Mouse (Mus musculus) cerebellum, adult 9-11 months (tissue): ENCODE measurements at regions not wholly inside any gene's neighbourhood (a gene's known extent, or its start where the extent isn't known, plus 50 kb on each side); places are given as distances from the start of the nearest gene placed in this dataset.
A peak's percentile ranks its signal among the peaks of the same experiment; 100 is the strongest.

Experiments used
- DNase-seq: peaks from one replicate; pipeline ENCODE4 v3.0.0; 2022

DNA sequence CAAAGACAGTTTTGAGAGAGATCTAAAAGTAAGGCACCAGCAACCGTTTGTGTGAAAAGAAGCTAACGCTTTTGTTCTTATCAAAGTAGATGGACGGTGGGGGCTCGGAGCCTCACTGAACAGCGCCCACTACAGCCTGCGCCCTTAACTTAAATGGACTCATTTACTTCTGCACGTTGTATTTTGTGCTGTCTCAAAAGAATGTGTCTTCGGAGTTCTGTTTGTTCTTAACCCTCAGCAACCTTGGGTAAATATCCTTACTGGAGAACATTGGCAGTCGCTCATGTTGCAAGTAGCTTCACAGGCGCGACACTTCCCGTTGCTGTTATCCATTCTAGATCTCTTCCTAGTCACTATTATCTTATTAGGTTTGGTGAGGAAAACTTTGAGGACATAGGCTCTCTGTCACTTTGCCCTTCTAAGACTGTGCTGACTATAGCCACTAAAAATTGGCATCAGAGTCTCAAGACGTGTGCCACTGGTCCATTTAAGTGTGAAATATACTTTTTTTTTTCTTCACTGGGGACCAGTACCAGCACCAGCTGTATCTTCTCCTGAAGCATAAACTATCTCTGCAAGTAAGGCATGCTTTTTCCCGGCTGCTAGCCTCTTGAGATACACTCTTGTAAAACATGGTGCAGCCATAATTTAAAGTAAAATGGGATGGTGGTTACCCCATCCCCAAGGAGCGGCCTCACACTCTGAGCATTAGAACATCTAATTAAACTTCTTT lies 507.0 kb upstream of the Kif2a start:
- no peak for DNase-seq

DNA sequence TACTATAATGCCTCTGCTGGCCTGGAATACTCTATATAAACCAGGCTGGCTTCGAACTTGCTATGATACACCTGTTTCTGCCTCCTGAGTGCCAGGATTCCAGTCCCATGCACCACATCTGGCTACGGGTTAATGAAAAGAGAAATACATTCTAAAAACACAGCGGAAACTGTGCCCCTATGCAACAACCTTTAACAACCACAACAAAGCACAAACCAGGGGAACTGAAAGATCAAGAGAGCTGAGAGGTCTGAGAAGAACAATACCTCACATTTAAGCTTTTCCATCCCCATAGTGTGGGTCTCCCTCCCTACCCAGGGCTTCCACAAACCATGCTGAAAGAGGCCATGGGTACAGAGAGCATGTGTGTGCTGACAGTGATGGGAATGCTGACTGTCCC lies 501.0 kb upstream of the Kif2a start:
- no peak for DNase-seq

DNA sequence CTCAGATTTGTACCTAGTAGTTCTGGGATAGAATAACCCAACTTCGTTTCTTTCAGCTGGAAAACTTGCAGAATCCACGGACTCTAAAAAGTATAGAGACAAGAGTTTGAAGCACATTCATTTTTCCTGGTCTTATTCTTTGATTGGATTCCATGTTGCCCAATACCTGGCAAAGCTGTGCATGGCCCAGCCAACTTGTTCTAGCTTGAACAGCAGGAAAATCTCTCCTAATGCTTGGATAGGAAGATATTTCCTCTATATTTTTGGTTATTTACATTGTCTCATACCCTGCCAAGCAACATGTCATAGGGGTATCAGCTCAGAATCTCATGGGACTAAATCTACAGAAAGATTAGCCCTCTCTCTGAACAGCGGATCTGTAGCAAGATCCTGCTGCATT lies 492.3 kb upstream of the Kif2a start:
- DNase-seq = no peak

DNA sequence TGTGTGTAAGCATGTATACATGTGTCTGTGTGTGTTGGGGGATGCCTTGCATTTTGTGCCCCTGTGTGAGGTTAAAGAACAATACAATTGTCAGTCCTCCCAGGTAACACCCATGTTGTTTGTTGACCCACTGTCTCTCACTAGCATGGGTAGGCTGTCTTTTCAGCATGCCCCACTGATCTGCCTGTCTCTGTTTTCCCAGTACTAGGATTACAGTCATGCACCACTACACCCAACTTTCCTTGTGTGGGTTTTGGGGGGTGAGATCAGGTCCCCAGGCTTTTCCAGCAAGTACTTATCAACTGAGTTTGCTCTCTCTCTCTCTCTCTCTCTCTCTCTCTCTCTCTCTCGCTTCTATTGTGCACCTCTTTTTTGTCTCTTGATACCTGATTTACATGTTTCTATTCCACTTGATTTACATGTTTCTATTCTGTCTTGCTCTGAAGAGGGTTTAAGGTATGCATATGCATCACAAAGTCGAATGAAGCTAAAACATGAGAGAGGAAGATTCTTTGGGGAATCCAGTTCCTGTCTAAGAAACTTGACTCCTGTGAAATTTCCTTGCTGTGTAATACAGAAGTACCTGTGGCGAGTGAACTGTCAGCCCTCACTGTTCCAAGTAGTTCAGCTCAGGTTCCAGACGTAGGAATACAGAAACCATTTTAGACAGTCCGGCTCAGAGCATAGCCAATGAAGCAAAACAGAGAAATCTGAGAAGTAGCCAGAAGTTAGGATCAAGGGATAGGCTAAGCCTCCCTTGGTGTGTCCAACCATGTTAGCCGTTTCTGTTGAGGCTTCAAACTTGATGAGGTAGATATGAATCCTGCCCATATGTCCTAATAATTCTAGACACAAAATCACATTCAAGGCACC lies 491.6 kb upstream of the Kif2a start:
- no peak for DNase-seq

DNA sequence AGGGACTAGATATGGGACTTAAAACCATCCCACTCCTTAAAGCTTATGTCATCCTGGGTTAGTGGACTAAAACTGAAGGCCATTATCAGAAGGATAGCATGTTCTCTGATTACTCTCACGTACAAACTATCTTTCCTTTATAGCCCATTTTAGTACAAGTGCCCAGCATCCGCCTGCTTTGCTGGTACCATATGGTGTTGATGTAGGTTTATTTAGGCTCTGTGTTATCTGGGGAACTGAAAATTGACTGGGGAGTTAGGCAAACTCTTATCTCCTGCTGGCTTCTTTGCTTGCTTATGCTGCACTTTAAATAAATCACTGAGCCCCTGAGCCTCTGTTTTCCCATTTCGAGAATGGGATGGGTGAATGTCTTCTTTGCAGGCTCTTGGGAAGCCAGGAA lies 485.4 kb upstream of the Kif2a start:
- no peak for DNase-seq

DNA sequence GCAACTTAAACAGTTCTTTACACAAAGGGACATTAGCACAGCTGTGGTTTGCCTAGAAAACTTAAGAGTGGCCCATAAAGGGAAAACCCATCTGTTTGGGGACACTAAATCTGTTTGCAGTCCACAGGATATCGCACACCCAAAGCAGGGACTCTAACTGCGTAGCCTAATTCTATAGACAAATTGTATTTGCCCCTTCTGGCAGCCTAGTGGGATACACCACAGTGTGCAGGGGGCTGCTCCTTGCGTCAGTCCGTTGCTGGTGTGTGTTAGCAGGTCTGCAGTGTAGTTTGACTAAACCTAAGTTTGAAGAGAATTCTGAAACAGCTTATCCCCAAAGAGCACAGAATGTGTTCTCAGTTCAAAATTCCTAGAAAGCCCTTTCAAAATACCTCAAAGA lies 484.9 kb upstream of the Kif2a start:
- DNase-seq = no peak

DNA sequence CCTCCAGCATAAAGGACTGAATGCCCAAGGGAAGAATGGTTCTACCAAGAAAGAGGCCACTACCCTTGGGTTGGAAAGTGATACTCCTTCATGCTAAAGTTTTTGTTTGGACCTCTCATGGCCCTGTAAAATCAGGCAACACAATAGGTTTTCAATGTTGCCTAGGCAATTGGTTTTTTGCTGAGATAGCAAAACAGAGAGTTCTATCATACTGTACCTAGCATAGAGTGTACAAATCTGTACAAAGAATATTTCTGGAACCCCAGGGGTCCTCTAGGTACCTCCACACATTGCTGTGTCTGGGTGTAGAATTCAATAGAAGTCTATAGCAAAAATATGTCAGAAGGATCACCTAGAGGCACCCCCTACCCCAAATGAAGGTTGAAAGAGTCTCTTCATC lies 483.4 kb upstream of the Kif2a start:
- no peak for DNase-seq

DNA sequence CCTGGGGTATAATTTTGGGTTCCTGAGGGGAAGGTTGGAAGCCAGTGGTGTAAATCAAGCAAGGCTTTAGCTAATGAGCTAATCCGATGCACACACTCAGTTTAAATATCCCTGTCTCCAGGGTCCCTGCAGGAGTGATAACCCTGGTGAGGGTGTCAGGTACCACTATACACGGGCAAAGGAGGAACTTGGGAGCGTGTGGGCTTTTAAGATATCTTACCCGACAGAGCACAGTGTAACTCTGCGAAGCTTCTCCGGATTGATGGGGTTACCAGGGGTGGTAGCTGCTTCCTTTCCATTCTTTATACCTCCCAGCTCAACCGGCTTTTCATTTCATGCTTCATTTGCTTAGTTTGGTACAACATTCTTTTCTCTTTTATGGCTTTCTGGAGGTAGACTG lies 480.3 kb upstream of the Kif2a start:
- DNase-seq = no peak

DNA sequence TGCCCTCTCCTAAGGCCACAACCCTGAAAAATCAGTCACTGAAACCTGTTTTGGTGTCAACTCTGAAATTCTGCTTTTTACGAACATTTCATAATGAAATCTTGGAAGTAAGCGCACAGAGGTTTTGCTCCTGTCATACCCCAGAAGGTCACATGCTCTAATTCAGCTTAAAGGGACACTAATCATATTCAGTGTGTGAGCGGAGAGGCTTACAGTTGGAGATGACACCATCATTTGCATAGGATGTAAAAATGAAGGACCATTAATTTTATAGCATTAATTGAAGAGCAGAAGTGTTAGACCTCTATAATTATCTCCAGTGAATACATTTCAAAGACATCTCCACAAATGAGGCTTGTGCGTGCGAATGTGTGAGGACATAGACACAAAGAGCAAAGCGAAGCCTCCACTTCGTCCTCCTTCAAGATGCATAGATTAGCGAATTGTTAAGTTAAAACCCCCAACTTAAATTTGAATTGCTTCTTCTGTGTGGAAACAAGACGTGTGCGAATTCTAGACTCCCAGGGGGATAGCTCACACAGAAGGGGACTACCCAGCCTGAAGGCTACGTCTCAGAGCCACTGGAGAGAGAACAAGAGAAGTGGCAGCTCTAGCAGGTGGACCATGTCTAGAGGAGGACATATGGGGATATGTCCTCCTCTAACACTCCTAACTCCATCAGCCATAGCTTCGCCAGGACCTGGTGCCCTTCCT lies 479.0 kb upstream of the Kif2a start:
- DNase-seq = no peak

DNA sequence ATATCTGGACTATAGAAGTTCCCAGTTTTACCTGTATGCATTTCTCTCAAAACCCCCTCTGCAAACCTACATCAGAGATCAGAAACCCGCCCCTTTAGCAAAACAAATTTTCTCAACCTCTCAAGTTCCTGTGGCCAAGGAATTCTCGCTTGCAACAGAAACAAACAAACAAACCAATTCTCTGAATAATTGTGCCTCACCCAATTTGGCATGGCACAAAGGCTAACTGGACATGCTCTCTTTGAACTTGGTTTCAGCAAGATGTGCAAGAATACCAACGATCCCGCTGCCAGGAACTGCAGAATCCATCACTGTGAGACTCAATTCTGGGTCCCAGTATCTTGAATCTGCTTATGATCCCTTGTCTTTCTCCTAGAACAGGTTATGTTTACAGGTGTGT lies 477.4 kb upstream of the Kif2a start:
- no peak for DNase-seq

DNA sequence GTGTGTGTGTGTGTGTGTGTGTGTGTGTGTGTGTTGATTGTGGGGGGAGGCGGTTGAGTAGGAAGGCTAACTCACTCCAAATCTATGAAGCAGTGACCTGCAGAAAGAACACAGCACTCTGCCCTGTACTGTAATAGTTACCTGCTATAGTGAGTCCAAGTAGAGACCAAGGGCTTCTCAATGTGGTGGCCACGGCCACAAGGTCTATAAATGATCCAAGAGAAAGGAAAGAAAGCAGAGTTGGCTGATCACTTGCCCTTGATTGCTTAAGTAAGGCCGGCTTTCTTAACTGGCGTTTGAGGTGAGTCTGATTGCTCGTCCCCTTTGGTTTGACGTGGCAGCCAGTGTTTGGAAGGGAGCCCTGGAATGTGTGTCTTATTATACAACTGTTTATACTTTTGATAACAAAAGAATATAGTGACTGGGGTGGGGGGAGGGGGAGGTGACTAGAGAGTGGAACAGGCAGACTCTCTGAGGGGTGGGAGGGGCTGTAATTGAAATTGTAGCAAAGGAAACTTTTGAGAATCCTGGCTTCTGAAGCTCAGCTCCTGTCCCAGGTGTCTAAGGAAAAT lies 473.3 kb upstream of the Kif2a start:
- DNase-seq = no peak

DNA sequence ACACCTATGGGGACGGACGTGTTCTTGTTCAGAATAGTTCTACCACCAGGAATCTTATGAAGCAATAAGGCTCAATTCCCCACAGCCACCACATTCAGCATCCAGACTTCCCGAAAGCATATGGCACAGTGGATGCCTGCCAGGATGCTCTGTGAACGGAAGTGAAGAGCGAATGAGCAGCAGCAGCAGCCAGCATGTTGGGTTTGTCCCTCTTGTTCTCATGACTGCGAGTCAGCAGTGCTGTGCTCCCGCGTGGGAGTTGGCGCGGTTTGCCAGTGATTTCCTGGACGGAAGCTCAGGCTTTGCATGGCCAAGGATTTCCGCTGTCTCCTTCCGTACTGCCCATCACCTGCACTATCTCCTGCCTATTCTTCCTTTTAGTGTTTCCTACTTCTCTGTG lies 471.8 kb upstream of the Kif2a start:
- DNase-seq = peak; percentile 88

DNA sequence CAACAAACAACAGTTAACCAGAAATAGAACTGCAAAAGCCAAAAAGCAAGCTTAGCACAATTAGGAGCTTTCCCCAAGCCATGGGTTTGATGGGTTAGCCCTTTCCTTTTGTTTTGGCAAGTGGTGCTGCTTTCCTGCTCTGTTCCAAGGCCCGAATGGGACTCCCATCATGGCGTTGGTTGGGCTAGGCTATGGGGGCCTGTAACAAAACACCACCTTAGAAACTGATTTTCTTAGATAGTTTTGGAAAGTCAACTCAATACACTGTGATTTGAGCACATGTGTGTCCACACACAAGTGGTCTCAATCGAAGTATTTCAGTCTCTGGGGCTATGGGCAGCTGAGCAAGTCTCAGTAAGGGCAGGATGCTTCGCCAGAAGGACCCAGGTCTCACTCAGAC lies 470.5 kb upstream of the Kif2a start:
- no peak for DNase-seq

DNA sequence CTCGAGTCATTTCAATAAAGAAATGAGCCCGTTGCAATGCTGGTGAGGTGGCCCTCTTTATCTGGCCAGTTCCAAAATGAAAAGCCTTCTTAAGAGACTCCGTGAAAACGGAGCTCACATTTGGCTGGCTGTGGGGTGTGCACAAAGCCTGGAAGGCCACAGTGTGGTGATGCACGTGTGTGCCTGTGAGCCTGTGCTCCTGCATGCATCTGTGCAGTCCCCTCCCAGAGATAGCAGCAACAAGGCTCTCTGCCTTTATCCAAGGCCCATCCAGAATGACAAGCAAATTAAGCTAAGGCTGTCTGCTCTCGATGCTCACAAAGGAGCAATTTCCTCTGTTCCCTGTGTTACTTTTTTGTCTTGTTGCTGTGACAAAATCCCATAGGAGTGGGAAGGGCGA lies 469.5 kb upstream of the Kif2a start:
- no peak for DNase-seq

DNA sequence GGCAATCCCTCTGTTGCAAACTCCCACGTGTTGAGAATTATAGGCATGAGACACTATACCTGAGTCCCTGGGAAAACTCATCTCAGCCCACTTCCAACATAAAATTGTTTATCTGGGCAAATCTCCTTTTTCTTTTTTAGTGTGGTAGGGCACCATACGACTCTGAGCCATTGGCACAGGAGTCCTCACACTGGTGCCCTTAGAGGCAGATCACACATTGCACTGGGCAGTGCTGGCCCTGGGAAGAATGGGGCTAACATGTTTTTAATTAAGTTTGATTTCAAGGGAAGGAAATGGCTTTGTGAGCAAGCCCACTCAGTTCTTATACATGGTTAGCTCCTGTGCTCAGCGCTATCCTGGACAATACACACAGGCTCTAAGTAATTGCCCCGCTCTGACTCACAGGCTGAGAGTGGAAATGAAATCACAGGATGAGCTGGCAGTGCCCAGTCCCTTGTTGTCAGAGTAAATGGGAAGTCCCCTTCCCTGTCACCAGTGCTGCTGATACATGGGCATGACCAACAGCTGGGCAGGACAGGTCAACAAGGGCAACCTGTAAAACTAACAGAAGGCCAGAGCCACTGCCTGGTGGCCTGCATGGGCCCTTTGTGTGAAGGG lies 463.6 kb upstream of the Kif2a start:
- no peak for DNase-seq

DNA sequence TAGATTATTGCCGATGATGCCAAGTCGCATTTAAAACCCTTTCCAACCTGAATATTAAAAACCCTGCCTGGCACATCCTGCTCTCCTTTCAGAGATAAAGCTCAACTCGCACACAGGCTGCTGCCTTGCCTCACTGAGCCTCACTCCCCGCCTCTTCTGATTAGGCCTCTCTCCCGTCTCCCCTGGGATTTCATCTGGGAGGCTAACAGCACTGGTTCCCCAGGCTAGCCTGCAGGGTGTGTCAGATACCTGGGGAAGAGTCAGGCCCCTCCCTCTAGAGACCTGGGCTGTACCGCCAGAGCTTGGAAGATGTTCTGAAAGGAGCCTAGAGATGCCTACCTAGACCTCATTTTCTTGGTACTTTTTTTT lies 462.7 kb upstream of the Kif2a start:
- DNase-seq = no peak

DNA sequence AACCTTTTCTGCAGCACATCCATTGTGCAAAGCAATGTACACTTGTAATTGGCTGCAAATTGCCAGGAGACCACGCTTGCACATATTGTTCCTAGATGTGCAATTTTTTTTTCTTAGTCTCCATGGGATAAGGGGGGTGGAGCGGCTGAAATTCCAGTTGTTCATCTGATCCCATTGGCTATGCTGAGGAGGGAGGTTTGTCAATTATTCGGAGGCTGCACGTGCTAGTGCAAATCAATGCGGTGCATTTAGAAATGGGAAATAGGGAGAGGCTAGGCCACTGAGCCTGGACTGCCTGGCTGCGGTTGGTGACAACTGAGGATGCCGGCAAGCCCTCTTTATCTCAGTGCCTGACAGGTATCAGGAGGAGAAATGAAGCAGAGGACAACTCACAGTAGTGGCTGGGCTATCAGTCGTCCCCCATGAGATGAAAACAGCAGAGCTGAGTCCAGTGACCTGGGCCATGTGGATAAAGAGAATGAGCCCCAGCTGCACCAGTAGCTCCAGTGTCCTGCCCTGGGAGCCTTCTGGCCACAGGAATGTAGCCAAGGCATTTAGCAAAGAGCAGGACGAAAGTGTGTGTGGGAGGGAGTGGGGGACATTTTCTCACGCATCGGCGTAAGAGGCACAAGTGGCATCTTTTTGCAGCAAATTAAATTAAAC lies 462.2 kb upstream of the Kif2a start:
- DNase-seq = no peak

DNA sequence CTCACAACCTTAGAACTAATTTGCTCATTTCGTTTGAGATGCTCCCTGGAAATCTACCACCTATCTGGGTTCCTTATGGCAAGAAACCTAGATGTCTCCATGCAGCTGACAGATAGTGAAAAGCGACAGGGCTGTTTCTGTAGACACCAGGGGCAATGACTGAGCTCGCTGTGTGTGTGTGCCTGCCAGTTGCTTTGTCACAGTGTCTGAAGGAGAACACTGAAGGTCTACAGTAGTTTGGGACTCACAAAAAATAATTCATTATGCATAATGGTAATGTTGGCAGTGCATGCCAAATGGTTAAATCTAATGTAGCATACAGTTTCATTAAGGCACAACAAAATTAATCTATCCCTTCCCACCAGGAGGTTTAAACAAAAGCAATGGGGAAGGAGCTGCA lies 453.2 kb upstream of the Kif2a start:
- DNase-seq = no peak

DNA sequence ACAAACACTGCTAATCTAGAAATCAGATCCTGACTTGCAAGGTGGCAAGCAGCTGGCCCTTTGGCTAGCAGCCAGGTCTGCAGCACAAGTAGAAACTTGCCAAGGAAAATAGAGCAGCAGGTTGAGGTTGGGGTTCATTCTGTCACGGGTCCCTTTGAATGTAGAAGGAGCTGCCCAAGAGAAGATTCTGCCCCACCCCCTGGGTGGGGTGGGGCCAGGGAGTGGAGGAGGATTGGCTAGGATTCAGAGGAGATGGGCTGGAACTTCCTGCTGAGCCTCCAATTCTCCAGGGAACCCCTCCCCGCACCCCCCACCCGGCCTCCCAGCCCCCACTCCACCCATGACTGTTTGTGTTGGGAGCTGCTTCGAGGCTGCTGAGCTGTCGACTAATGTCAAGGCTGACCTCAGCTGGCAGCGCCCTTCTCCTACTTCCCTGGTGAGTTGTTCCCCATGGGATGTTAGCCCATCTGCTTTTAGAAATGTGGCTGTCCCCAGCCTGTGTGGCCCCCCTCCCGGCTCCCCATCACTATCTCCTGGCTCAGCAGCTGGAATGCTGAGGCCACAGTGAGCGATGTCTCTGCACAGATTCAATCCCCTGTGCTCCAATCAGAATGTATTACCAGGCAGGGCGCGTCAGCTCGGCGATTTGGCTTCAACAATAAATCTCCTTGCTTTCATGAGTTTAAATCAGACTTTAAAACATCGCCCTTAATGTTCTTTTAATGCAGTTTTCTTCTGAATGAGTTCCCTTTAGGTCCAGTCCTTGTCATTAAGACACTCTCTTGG lies 447.8 kb upstream of the Kif2a start:
- DNase-seq = peak; percentile 81

DNA sequence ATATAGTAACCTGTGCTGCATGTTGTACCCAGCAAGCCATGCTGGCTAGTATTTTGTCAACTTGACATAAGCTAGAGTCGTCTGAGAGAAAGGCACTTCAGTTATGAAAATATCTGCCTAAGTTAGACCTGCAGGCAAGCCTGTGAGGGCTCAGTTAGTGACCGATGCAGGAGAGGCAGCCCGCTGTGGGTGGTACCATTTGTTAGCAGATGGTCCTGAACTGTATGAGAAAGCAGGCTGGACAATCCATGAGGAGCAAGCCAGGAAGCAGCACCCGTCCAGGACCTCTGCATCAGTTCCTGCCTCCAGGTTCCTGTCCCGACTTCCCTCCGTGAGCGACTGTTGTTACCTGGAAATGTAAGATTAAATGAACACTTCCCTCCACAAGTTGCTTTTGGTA lies 440.9 kb upstream of the Kif2a start:
- DNase-seq = no peak

DNA sequence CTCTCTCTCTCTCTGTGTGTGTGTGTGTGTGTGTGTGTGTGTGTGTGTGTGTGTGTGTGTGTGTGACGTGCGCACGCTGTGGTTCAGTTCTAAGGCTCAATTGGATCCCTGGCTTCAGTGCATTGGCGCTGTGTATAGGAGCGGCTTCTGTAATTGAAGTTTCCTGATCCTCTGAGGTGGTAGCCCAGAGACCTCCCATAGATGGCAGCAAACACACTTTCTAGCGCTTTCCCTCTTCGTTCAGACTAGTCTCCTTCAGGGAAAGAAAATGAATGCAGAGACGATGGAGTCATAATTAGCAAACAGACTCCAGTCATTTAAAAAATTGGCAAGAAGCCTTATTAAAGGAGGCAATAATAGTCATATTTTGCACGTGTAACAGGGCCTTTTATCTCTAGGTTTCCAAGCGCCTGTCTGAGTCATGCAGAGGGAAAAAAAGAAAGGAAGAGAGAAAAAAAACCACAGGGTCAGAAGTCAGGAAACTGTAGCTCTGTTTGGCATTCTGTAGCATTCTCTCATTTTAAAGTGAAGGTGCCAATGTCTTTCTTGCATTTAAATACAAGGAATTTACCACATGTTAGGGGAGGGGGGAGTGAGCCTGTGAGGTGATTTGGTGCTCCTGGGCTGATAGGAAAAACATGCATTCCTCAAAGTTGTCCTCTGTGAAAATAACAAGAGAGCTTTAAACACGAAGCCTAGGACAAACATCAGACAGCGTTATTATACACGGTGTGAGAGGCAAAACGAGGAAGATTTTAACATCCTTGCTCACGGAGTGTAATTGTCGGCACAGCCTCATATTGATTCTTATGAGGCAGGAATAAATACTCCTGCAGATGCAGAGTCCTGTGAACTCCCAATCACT lies 439.4 kb upstream of the Kif2a start:
- peak; percentile 55 for DNase-seq
